Mouse (Mus musculus) heart, postnatal 0 days (tissue): Measurements from ENCODE around the gene Slc22a12. TPM values are rescaled to one million over a fixed set of nuclear protein-coding genes. Genes with fewer than 3 reads are reported as not detected.

Source experiments
- ATAC-seq: fragments of 200-750 bp; cut with Nextera tagmentation; 2 replicates; pipeline ENCODE4 v1.8.0; 2017; ENCODE audit warnings: low read depth, moderate number of reproducible peaks, moderate library complexity; ENCODE audit not compliant: insufficient read depth
- DNase-seq: peaks from one replicate; pipeline ENCODE4 v3.0.0-alpha.2; 2016; ENCODE audit warnings: low spot score
- H3K27ac ChIP-seq: fragments of 300-500 bp; sonication (generic); 2 replicates; pipeline ENCODE4 v1.5.1; 2014; ENCODE audit warnings: low read depth, mild to moderate bottlenecking
- H3K27me3 ChIP-seq: fragments of 300-500 bp; sonication (generic); 2 replicates; pipeline ENCODE4 v1.6.1; 2014; ENCODE audit warnings: low read length, mixed read lengths; ENCODE audit not compliant: control insufficient read depth, insufficient read depth
- H3K36me3 ChIP-seq: fragments of 300-500 bp; sonication (generic); replicated peaks from 2 replicates; pipeline ENCODE4 v1.6.1; 2014; ENCODE audit warnings: low read length, mixed read lengths; ENCODE audit not compliant: control insufficient read depth, insufficient read depth
- H3K4me1 ChIP-seq: fragments of 300-500 bp; sonication (generic); 2 replicates; pipeline ENCODE4 v1.6.1; 2014; ENCODE audit warnings: antibody characterized with exemption; ENCODE audit not compliant: control insufficient read depth, insufficient read depth
- H3K4me2 ChIP-seq: fragments of 300-500 bp; sonication (generic); 2 replicates; pipeline ENCODE4 v1.6.1; 2014; ENCODE audit warnings: low read depth, mild to moderate bottlenecking, low read length, moderate library complexity
- H3K4me3 ChIP-seq: fragments of 300-500 bp; sonication (generic); 2 replicates; pipeline ENCODE4 v1.5.1; 2014; ENCODE audit warnings: low read depth, low read length
- H3K9ac ChIP-seq: fragments of 300-500 bp; sonication (generic); replicated peaks from 2 replicates; pipeline ENCODE4 v1.6.1; 2014; ENCODE audit warnings: low read depth, low read length, mixed read lengths
- H3K9me3 ChIP-seq: fragments of 300-500 bp; sonication (generic); replicated peaks from 2 replicates; pipeline ENCODE4 v1.6.1; 2016; ENCODE audit warnings: low read length; ENCODE audit not compliant: control insufficient read depth
- CTCF ChIP-seq: IDR thresholded peaks from 2 replicates; pipeline ENCODE4 v1.5.1; 2016; ENCODE audit warnings: antibody characterized with exemption, control low read depth, low read depth
- EP300 ChIP-seq: IDR thresholded peaks from 2 replicates; pipeline ENCODE4 v1.6.1; 2016; ENCODE audit warnings: antibody characterized with exemption, low read depth
- WGBS: fragments of 180-500 bp; shearing (Covaris S2); extraction: QIAGEN DNeasy Blood & Tissue Kit; methylation state at CpG from one replicate; pipeline ENCODE4 v1.1.7; 2014; 5-methylcytosine and 5-hydroxymethylcytosine counted together
- polyA plus RNA-seq: library from polyadenylated mRNA; unstranded; fragments of >200 nt; fragmentation: Nextera tagmentation; extraction: Ambion mirVana; gene quantifications from 2 replicates; pipeline ENCODE4 v1.2.1, GENCODE M21; 2015
- total RNA-seq: library from RNA; depleted of rRNA; stranded (reverse); fragments of >200 nt; gene quantifications from 2 replicates; pipeline ENCODE4 v1.2.3, GENCODE M21; 2014; ENCODE audit warnings: low replicate concordance

Slc22a12 gene
- total and polyA plus RNA-seq, 2 experiments from 2014 or later, result not detected

DNA sequence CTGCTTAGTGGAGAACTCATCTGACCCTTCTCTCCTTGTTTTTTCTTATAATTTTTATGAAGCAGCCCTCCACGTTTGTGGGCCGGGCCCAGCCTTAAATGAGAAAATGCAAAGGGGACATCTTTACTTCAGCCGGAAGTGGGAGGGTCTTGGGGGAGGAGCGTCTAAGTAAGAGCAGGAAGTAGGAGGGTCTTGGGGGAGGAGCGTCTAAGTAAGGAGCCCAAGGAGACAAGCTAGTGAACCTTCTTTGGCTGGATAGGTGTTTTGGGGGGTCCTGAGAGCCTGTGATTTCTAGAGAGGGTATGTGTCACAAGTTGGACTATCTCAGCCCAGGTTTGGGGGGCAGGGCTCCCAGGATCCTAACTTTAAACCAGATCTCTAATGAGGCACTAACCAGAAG is 27.4 kb downstream of the Slc22a12 start:
- Histone ChIP-seq H3K9ac (no peak overlapping the region), H3K4me2 (no peak overlapping the region), H3K4me3 (no peak overlapping the region), H3K9me3 (no peaks in the 10 kb centered on the region), H3K4me1 (no peaks in the 10 kb centered on the region), H3K27ac (no peak overlapping the region), H3K27me3 (peaks cover 41% of the 10 kb centered on the region), H3K36me3 (no peaks in the 10 kb centered on the region)
- 60% methylated on average over 5 of the region's 5 CpGs for WGBS
- TF ChIP-seq EP300 (no peak), CTCF (no peak)
- ATAC-seq (no peak), DNase-seq (no peak)

DNA sequence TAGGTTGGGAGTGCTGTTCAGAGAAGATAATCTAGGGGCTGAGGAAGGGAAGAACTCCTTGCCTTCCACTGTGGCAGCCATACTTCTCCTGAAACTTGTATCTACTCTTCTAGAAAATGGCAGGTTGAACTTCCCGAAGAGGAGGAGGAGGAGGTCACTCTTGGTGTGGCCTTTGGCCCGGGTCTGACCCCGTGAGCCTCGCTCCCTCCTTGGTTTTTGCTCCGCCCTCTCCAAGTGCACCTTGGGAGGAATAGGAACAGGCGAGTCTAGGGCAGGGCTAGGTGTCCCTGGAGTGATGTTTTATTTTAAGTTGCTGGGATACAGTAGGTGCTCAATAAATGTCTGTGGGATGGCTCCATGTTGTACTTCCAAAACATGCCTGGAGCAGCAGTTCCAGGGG is 27.9 kb downstream of the Slc22a12 start:
- 73% methylated on average over 6 of the region's 6 CpGs for WGBS
- no peak overlapping the region for H3K4me3 ChIP-seq
- no peaks in the 10 kb centered on the region for H3K9me3 ChIP-seq
- no peak for DNase-seq
- H3K4me2 ChIP-seq, result no peak overlapping the region
- H3K4me1 ChIP-seq, result no peaks in the 10 kb centered on the region
- H3K36me3 ChIP-seq, result no peaks in the 10 kb centered on the region
- H3K27ac ChIP-seq, result no peak overlapping the region
- no peak for TF ChIP-seq CTCF
- no peak for TF ChIP-seq EP300
- H3K27me3 ChIP-seq, result peaks cover 43% of the 10 kb centered on the region
- no peak for ATAC-seq
- no peak overlapping the region for H3K9ac ChIP-seq

DNA sequence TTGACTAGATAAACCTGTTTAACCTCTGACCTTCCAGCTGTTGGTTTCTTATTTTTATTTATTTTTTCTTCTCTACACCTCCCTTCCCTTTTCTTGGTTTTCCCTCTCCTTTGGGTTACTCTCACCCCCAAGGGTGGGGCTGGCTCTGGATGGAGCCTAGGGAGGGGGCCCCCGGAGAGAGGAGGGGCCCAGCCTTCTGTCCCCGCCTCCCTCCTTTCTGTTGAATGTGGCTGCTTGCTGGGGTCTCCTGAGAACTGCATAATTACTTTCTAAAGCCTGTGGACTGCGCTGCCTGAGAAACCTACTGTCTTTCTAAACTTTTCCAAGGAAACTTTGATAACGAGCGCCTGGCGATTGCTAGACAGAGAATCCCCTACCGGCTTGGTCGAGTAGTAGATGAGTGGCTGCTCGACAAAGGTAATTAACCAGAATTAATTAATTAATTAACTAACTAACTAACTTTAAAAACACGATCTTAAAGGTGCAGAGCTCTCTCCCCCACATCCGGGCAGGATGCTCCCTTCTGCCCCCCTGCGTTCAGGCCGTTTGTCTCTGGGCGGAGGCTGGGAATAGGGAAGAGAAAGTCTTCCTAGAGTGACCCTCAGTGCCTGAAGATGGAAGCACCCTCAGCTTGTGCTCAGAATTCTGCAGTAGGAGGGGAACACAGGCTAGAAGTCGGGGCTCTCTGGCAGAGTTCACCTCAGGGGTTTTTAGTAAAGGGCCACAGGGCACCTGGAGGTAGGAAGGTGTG is 29.3 kb downstream of the Slc22a12 start:
- H3K36me3 ChIP-seq, result no peaks in the 10 kb centered on the region
- no peak overlapping the region for H3K27ac ChIP-seq
- WGBS, result 9% methylated on average over 15 of the region's 15 CpGs
- ATAC-seq (no peak), DNase-seq (no peak)
- no peak overlapping the region for H3K9ac ChIP-seq
- no peaks in the 10 kb centered on the region for H3K9me3 ChIP-seq
- no peak for TF ChIP-seq CTCF
- no peak for TF ChIP-seq EP300
- peaks cover 48% of the 10 kb centered on the region for H3K27me3 ChIP-seq
- H3K4me2 ChIP-seq, result no peak overlapping the region
- H3K4me3 ChIP-seq, result no peak overlapping the region
- no peaks in the 10 kb centered on the region for H3K4me1 ChIP-seq

DNA sequence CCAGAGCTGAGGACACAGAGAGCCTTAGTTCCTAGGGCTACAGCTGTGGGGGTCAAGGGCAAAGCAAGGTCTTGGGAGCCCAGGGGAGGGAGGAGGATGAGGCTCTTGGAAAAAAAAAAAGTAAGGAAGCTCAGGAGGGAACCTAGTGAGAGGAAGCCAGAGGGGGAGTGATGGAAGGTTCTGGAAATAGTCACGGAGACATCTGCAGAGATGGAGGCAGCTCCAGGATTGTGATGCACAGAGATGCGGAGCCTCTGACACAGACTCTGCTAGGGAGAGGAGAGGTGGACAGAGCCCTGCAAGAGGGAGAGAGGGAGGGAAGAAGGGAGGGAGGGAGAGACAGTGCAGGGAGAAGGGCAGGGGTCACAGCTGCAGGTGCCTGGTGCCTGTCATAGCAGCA is 32.3 kb downstream of the Slc22a12 start:
- Histone ChIP-seq H3K9ac (no peak overlapping the region), H3K36me3 (no peaks in the 10 kb centered on the region), H3K27me3 (peaks cover 76% of the 10 kb centered on the region), H3K4me3 (no peak overlapping the region), H3K4me2 (no peak overlapping the region), H3K4me1 (no peaks in the 10 kb centered on the region), H3K9me3 (no peaks in the 10 kb centered on the region), H3K27ac (no peak overlapping the region)
- 57% methylated on average over 2 of the region's 2 CpGs for WGBS
- DNase-seq (no peak), ATAC-seq (no peak)
- TF ChIP-seq CTCF, result no peak
- no peak for TF ChIP-seq EP300

- Histone ChIP-seq H3K9ac (no peak overlapping the region), H3K4me3 (no peak overlapping the region), H3K9me3 (no peaks in the 10 kb centered on the region), H3K27me3 (peaks cover 80% of the 10 kb centered on the region), H3K27ac (no peak overlapping the region), H3K4me1 (no peaks in the 10 kb centered on the region), H3K36me3 (no peaks in the 10 kb centered on the region), H3K4me2 (no peak overlapping the region)
- no peak for TF ChIP-seq CTCF
- TF ChIP-seq EP300, result no peak
- WGBS, result 67% methylated on average over 10 of the region's 10 CpGs
- no peak for DNase-seq
- no peak for ATAC-seq
Measured at GRCm38 (mm10) chr19:6509881-6510280, 33.0 kb downstream of the Slc22a12 start.

DNA sequence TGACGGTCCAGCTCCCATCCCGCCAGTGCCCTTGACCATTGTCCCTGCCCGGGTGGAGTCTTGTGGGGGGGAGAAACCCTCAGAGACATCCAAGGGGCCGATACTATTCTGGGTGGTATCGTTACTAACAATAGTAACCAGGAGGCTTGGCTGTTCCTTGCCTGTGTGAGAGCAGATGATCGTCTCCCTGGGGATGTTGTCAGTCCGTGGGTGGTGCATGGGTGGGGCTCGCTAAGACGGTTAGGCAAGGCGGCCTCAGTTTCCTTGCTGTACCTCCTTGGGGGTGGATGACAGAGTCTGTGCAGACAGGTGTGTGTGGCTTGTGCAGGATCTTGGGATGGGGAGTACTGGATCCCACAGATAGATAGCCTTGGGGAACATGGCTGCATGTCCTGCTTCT is 35.4 kb downstream of the Slc22a12 start:
- Histone ChIP-seq H3K9ac (no peak overlapping the region), H3K9me3 (no peaks in the 10 kb centered on the region), H3K36me3 (no peaks in the 10 kb centered on the region), H3K4me1 (no peaks in the 10 kb centered on the region), H3K4me3 (no peak overlapping the region), H3K27me3 (peaks cover 80% of the 10 kb centered on the region), H3K4me2 (no peak overlapping the region), H3K27ac (no peak overlapping the region)
- no peak for TF ChIP-seq EP300
- no peak for TF ChIP-seq CTCF
- 24% methylated on average over 10 of the region's 10 CpGs for WGBS
- ATAC-seq (no peak), DNase-seq (no peak)
